Mouse (Mus musculus) bone marrow macrophage, adult 2 months (primary cell): ENCODE data around the gene Phf11a.
A peak's percentile ranks its signal among the peaks of the same experiment; 100 is the strongest.

Experiments
- CTCF ChIP-seq: IDR thresholded peaks from 2 replicates; pipeline ENCODE4 v1.5.1; 2012; ENCODE audit warnings: low read depth, mild to moderate bottlenecking, low read length, moderate library complexity
- POLR2A ChIP-seq: IDR thresholded peaks from 2 replicates; pipeline ENCODE4 v1.6.1; 2012; ENCODE audit warnings: mild to moderate bottlenecking, low read depth, low read length, borderline replicate concordance

DNA sequence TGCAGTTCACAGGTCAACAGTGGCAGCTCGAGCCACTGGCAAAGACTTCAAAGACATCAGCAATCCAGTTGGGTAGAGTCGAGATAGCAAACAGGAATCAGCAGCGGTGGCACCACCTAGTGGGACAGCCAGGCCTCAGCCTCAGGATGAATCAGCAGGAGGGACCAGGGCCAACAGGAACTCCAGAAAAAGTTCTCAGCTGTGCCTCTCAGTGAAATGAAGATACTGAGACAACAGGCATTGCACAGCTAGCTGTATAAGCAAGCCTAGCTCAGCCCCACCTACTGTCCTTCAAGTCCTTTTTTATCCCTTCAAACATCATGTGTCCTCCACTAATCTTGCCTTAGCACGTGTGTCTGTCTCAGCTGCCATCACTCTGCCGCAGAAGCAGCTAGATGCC, 65.3 kb downstream of the Phf11a start:
- TF ChIP-seq CTCF (0 out of 2 replicates have a peak, but pooled peaks have one; percentile 17), POLR2A (no peak)
